ENCODE assay signal across 9 mouse cellular contexts in genomic region chr7:129469496-129469895, GRCm38 (mm10).
DNase-seq lines count a peak whose midpoint lies in the region; ATAC-seq and TF ChIP-seq lines count a peak whose summit lies in the region.
"Had no signal": no experiment of that assay in that cellular context is flagged by ENCODE, and none has a peak within 500 bp of the region (broad histone marks: within the 10 kb centered on the region; RNA-seq: fewer than 3 reads in every experiment).

No protein-coding gene starts in this region.

- ATAC-seq in heart, postnatal 0 days (ENCODE audit: insufficient read depth, low read depth): no peak; the same call in 1 of the 2 replicates
- no peak for ATAC-seq in limb, embryonic 14.5 days (ENCODE audit: low FRiP score, low read depth)

- no peak overlapping the region for H3K4me2 ChIP-seq in heart, postnatal 0 days (ENCODE audit: low read depth, low read length)
- H3K4me2 ChIP-seq in limb, embryonic 14.5 days (replicated peaks; ENCODE audit: low read depth, low read length, severe bottlenecking): no peak overlapping the region
- H3K4me2 ChIP-seq: limb, embryonic 13.5 days had no signal

- peak; percentile 26 to 44 for DNase-seq in layer of hippocampus, postnatal 10 days (ENCODE audit: low spot score in 2 of 2)
- no peak for DNase-seq in layer of hippocampus, adult 9-11 months
- DNase-seq in adrenal gland, adult (ENCODE audit: inconsistent age in 2 of 2, low spot score in 1 of 2): peak; percentile 39 to 79
- DNase-seq in heart, postnatal 0 days (ENCODE audit: low spot score): peak; percentile 16
- DNase-seq in limb, embryonic 14.5 days (ENCODE audit: low spot score): peak; percentile 85
- peak; percentile 18 for DNase-seq in thymus, postnatal 14 days
- no peak for DNase-seq in cerebellum, adult 11 months
- DNase-seq in frontal cortex, adult 2 months (ENCODE audit: extremely low spot score in 1 of 2, low spot score in 1 of 2): no peak

- H3K9me3 ChIP-seq in heart, postnatal 0 days (replicated peaks; ENCODE audit: control insufficient read depth, low read length): no peaks in the 10 kb centered on the region
- no peaks in the 10 kb centered on the region for H3K9me3 ChIP-seq in limb, embryonic 14.5 days (ENCODE audit: control insufficient read depth, low read length)
- H3K9me3 ChIP-seq: limb, embryonic 13.5 days had no signal

- H3K27ac ChIP-seq in heart, postnatal 0 days (ENCODE audit: low read depth): no peak overlapping the region
- H3K27ac ChIP-seq in limb, embryonic 14.5 days (replicated peaks; ENCODE audit: low read depth, low read length): no peak overlapping the region
- H3K27ac ChIP-seq: limb, embryonic 13.5 days had no signal

- TF ChIP-seq CTCF in heart, postnatal 0 days (IDR thresholded peaks at IDR 0.05; ENCODE audit: low read depth): no peak

- no peak overlapping the region for H3K9ac ChIP-seq in heart, postnatal 0 days (replicated peaks; ENCODE audit: low read depth, low read length)
- no peak overlapping the region for H3K9ac ChIP-seq in limb, embryonic 14.5 days (ENCODE audit: low read depth, low read length, severe bottlenecking)
- H3K9ac ChIP-seq: limb, embryonic 13.5 days had no signal

- H3K4me3 ChIP-seq in heart, postnatal 0 days (ENCODE audit: low read depth, low read length): no peak overlapping the region
- no peak overlapping the region for H3K4me3 ChIP-seq in limb, embryonic 14.5 days (replicated peaks; ENCODE audit: low read length)
- H3K4me3 ChIP-seq: limb, embryonic 13.5 days had no signal

- no peak for TF ChIP-seq POLR2A in limb, embryonic 14.5 days (IDR thresholded peaks at IDR 0.05; ENCODE audit: borderline replicate concordance, extremely low read depth, insufficient read depth, insufficient read length)

- H3K27me3 ChIP-seq in heart, postnatal 0 days (ENCODE audit: control insufficient read depth, insufficient read depth, low read length): no peaks in the 10 kb centered on the region
- H3K27me3 ChIP-seq in limb, embryonic 14.5 days (ENCODE audit: control insufficient read depth, insufficient read depth, low read length): no peaks in the 10 kb centered on the region
- H3K27me3 ChIP-seq: limb, embryonic 13.5 days had no signal

- TF ChIP-seq EP300 in heart, postnatal 0 days (IDR thresholded peaks at IDR 0.05; ENCODE audit: low read depth): no peak

- no peaks in the 10 kb centered on the region for H3K4me1 ChIP-seq in heart, postnatal 0 days (ENCODE audit: control insufficient read depth, insufficient read depth)
- H3K4me1 ChIP-seq in limb, embryonic 14.5 days (ENCODE audit: control insufficient read depth, insufficient read depth, low read length): no peaks in the 10 kb centered on the region
- H3K4me1 ChIP-seq: limb, embryonic 13.5 days had no signal

- H3K36me3 ChIP-seq in heart, postnatal 0 days (replicated peaks; ENCODE audit: control insufficient read depth, insufficient read depth, low read length): no peaks in the 10 kb centered on the region
- H3K36me3 ChIP-seq in limb, embryonic 14.5 days (ENCODE audit: control insufficient read depth, insufficient read depth, low read length): no peaks in the 10 kb centered on the region
- H3K36me3 ChIP-seq: limb, embryonic 13.5 days had no signal

- WGBS in heart, postnatal 0 days: 8% methylated on average over 3 of the region's 3 CpGs
- WGBS in limb, embryonic 14.5 days: 5% methylated on average over 3 of the region's 3 CpGs

Comparison
In these comparisons a context has a peak if more than half of its experiments do, and no peak if none do; other contexts are left out.
1. DNase-seq: peak in layer of hippocampus, postnatal 10 days (2 of 2), adrenal gland, adult (2 of 2), heart, postnatal 0 days (single experiment), limb, embryonic 14.5 days (single experiment) and thymus, postnatal 14 days (single experiment); none in layer of hippocampus, adult 9-11 months (single experiment), cerebellum, adult 11 months (single experiment) and frontal cortex, adult 2 months (0 of 2).